Mouse (Mus musculus) forebrain, embryonic 11.5 days (tissue): ENCODE measurements at regions not wholly inside any gene's neighbourhood (a gene's known extent, or its start where the extent isn't known, plus 50 kb on each side); places are given as distances from the start of the nearest gene placed in this dataset.

Experiments used
- ATAC-seq: fragments of 200-750 bp; cut with Nextera tagmentation; replicated peaks from 2 replicates; pipeline ENCODE4 v1.8.0; 2017; ENCODE audit warnings: moderate TSS enrichment; ENCODE audit not compliant: low FRiP score
- DNase-seq: peaks from one replicate; pipeline ENCODE4 v3.0.0-alpha.2; 2017; ENCODE audit warnings: low spot score
- H3K27ac ChIP-seq: fragments of 300-500 bp; sonication (generic); 2 replicates; pipeline ENCODE4 v1.5.1; 2014; ENCODE audit warnings: low read depth, low read length
- H3K27me3 ChIP-seq: fragments of 300-500 bp; sonication (generic); 2 replicates; pipeline ENCODE4 v1.6.1; 2014; ENCODE audit warnings: mild to moderate bottlenecking, low read length, mixed read lengths; ENCODE audit not compliant: control insufficient read depth, insufficient read depth
- H3K36me3 ChIP-seq: fragments of 300-500 bp; sonication (generic); 2 replicates; pipeline ENCODE4 v1.6.1; 2014; ENCODE audit warnings: mild to moderate bottlenecking, low read length, moderate library complexity, mixed read lengths; ENCODE audit not compliant: control insufficient read depth, insufficient read depth
- H3K4me1 ChIP-seq: fragments of 300-500 bp; sonication (generic); replicated peaks from 2 replicates; pipeline ENCODE4 v1.6.1; 2014; ENCODE audit warnings: low read length, mixed read lengths; ENCODE audit not compliant: control insufficient read depth, insufficient read depth
- H3K4me2 ChIP-seq: fragments of 300-500 bp; sonication (generic); 2 replicates; pipeline ENCODE4 v1.6.1; 2014; ENCODE audit warnings: low read depth, mild to moderate bottlenecking, low read length, moderate library complexity, mixed read lengths; ENCODE audit not compliant: severe bottlenecking
- H3K4me3 ChIP-seq: fragments of 300-500 bp; sonication (generic); 2 replicates; pipeline ENCODE4 v1.5.1; 2014; ENCODE audit warnings: low read depth, low read length
- H3K9ac ChIP-seq: fragments of 300-500 bp; sonication (generic); 2 replicates; pipeline ENCODE4 v1.6.1; 2014; ENCODE audit warnings: low read length
- H3K9me3 ChIP-seq: fragments of 300-500 bp; sonication (generic); 2 replicates; pipeline ENCODE4 v1.6.1; 2016; ENCODE audit warnings: low read length, mixed read lengths; ENCODE audit not compliant: control insufficient read depth
- WGBS: fragments of 180-500 bp; shearing (Covaris S2); extraction: QIAGEN DNeasy Blood & Tissue Kit; methylation state at CpG from one replicate; pipeline ENCODE4 v1.1.7; 2014; 5-methylcytosine and 5-hydroxymethylcytosine counted together

DNA sequence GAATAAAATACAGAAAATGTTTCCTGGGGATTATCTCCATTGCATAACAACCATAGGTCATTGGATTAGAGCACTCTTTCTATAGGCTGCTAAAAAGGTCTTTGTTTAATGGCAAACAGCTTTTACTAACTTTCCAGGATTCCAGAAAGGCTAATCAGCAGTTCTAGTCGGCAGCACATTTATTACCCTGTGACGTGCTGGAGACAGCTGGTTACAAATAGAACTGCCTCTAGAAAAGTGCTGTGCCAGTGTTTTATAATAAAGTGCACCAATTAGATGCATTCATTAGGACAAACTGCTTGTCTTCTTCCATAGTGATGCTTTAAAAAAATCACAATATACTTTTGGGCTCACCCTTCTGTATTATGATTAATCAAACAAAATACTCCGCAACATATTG lies 466.2 kb downstream of the Pabpc4l start:
- H3K36me3 ChIP-seq, result no peaks in the 10 kb centered on the region
- no peaks in the 10 kb centered on the region for H3K9me3 ChIP-seq
- no peaks in the 10 kb centered on the region for H3K27me3 ChIP-seq
- WGBS, result 38% methylated on average over 3 of the region's 3 CpGs
- H3K4me1 ChIP-seq, result no peaks in the 10 kb centered on the region; the same call in 1 of the 2 replicates
- H3K27ac ChIP-seq, result no peak overlapping the region
- DNase-seq (no peak), ATAC-seq (peak; percentile 39; the same call in 1 of the 2 replicates)
- H3K4me2 ChIP-seq, result no peak overlapping the region
- H3K9ac ChIP-seq, result no peak overlapping the region
- H3K4me3 ChIP-seq, result no peak overlapping the region

DNA sequence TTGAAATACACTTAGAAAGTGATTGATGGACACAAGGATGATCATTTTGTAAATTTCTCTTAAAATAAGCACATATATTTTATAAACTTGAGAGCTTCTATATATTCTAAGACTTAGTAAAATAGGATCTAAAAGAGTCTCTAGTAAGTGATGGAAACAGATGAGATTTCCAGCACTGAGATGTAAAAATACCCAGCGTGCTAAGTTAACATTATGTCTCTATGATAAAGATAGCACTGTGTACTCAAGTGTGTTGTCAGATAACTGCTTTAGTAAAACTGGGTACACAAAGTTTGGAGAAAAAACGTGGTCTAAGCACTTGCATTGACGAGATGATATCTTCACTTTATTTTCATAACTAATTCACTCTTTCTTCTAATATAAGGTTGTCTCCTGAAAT lies 479.4 kb downstream of the Pabpc4l start:
- no peaks in the 10 kb centered on the region for H3K4me1 ChIP-seq
- 84% methylated on average over 3 of the region's 3 CpGs for WGBS

DNA sequence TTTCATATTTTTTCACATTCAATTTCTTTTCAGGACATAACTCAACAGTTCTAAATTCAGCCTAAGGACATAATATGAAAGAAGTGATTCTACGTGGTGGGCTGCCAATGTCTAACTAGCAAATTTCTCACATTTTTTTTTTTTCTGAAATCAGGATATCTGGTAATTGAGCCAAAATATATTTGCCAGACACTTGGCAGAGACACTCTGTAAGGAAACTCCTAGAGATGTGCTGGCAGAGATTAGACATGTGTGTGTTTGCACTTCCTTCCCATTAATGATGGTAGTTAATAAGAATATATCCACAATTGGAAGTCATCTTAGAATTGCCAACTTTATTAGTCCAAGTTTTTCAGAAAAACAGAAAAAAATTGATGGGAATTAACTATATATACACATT lies 513.6 kb downstream of the Pabpc4l start:
- WGBS, result 95% methylated on average over 1 of the region's 1 CpGs
- ATAC-seq (no peak), DNase-seq (no peak)
- no peak overlapping the region for H3K9ac ChIP-seq
- H3K36me3 ChIP-seq, result no peaks in the 10 kb centered on the region
- no peaks in the 10 kb centered on the region for H3K9me3 ChIP-seq
- no peak overlapping the region for H3K4me2 ChIP-seq
- H3K27ac ChIP-seq, result no peak overlapping the region
- no peaks in the 10 kb centered on the region for H3K27me3 ChIP-seq
- no peak overlapping the region for H3K4me3 ChIP-seq
- H3K4me1 ChIP-seq, result no peaks in the 10 kb centered on the region

More for the DNA sequence above, 479.4 kb downstream of the Pabpc4l start:
- no peak overlapping the region for H3K27ac ChIP-seq
- DNase-seq (no peak), ATAC-seq (no peak)
- no peak overlapping the region for H3K4me2 ChIP-seq
- no peaks in the 10 kb centered on the region for H3K36me3 ChIP-seq
- no peaks in the 10 kb centered on the region for H3K27me3 ChIP-seq
- H3K4me3 ChIP-seq, result no peak overlapping the region
- H3K9ac ChIP-seq, result no peak overlapping the region
- no peaks in the 10 kb centered on the region for H3K9me3 ChIP-seq

DNA sequence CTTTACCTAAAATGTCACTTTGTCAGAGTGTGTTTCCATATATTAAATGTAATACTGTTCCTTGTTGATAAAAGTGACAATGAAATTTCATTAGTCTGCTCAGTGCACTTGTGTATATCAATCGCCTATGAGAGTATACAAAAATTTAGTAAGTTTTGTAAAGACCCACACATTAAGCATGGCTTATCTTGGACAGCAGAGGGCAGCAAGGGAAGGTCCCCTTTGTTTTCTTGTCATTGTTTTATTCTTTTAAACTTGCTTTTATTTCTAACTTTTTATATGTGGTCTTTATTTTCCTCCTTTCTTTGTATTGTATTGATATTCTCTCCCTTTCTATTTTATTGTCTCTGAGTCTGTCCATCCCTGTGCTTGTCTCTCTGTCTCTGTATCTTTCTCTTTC lies 523.7 kb downstream of the Pabpc4l start:
- Histone ChIP-seq H3K27ac (no peak overlapping the region), H3K9ac (no peak overlapping the region), H3K27me3 (no peaks in the 10 kb centered on the region), H3K4me3 (no peak overlapping the region), H3K4me2 (no peak overlapping the region), H3K9me3 (no peaks in the 10 kb centered on the region), H3K4me1 (no peaks in the 10 kb centered on the region), H3K36me3 (no peaks in the 10 kb centered on the region)
- DNase-seq, result no peak
- WGBS, result 79% methylated on average over 1 of the region's 1 CpGs
- no peak for ATAC-seq
